Mouse (Mus musculus) liver, adult 2 months (tissue): ENCODE data around the gene Rpl13a.

Experiments used
- CTCF ChIP-seq: fragments of 200-500 bp; IDR thresholded peaks from 2 replicates; pipeline ENCODE4 v1.5.1; 2011; ENCODE audit warnings: low read depth, low read length, control low read depth
- POLR2A ChIP-seq: fragments of 200-500 bp; IDR thresholded peaks from 2 replicates; pipeline ENCODE4 v1.6.1; 2011; ENCODE audit warnings: low read length, control low read depth; ENCODE audit not compliant: insufficient read depth; ENCODE audit errors: extremely low read depth

DNA sequence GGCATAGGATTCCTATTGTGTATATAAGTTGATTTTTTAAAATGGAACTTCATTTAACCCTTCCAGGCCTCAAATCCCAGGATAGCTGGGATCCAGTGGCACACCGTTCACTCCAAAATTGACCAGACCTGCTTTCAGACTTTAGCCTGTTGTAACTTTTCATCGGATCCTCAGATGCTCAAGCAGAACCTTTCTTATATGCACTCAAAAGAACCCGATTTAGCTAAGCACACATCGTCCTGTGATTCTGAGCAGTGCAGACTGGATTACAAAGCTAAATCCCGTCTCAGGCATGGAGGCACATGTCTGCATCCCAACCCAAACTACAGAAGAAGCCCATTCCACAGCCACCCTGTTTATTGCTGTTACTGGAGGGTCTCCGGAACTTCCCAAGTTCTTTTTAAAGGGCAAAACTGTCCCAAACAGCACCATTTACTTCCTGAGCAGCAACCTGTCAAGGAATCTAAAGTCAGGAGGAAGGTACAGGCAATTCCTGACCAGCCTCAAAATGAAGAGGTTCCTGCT is 799 bp downstream of the Rpl13a start:
- TF ChIP-seq CTCF: no peak
- no peak for TF ChIP-seq POLR2A
